In the genomic region with DNA sequence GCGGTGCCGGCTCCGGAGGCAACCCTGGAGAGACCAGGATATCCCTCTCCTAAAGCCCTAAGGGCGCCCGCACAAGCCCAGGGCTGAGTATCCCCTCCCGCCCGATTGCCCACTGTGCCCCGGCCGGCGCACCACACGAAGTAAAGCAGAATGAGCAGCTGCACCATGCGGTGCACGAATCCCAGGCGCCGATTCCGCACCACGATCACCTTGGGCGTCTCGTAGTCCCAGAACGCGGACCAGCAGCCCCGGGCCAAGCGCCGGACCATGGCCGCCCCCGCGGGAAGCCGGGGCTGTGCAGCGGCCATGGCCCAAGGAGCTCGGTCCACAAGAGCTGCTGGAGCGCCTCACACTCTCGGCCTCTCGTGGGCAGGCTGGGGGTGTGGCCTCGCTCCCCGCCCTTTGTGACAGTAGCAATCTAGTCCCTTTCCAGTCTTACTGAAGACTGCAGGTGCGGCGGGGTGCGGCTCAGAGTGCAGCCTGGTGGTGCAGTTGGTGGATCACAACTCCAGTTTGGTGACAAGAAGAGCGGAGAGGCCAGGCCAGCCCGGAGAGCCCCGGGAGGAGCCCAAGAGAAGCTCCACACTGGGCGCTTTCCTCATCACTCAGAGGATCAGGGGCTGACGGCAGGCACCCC, we compare ENCODE assay signal across 10 mouse cellular contexts. TPM values are rescaled to one million over a fixed set of nuclear protein-coding genes. Genes with fewer than 3 reads are reported as not detected.
DNase-seq lines count a peak whose midpoint lies in the region; ATAC-seq and TF ChIP-seq lines count a peak whose summit lies in the region.
"Had no signal": no experiment of that assay in that cellular context is flagged by ENCODE, and none has a peak within 500 bp of the region (broad histone marks: within the 10 kb centered on the region; RNA-seq: fewer than 3 reads in every experiment).

Gene P2rx2, minus strand, starts transcription at position 565 of the 637 bp plus-strand sequence.

- 3% methylated on average over 43 of the region's 43 CpGs for WGBS in heart, adult 2 months
- WGBS in heart, embryonic 12.5 days: 3% methylated on average over 43 of the region's 43 CpGs
- WGBS in kidney, embryonic 14.5 days: 2% methylated on average over 30 of the region's 43 CpGs
- 2% methylated on average over 43 of the region's 43 CpGs for WGBS in lung, embryonic 16.5 days

- H3K27ac ChIP-seq in heart, adult 2 months: no peak within 1 kb of the TSS
- H3K27ac ChIP-seq in heart, embryonic 12.5 days (ENCODE audit: poor library complexity, severe bottlenecking): no peak within 1 kb of the TSS
- no peak within 1 kb of the TSS for H3K27ac ChIP-seq in kidney, embryonic 14.5 days (ENCODE audit: low read depth, low read length)
- peak within 1 kb of the TSS; percentile 82 for H3K27ac ChIP-seq in lung, embryonic 16.5 days (ENCODE audit: low read length)
- H3K27ac ChIP-seq: macrophage had no signal

- H3K36me3 ChIP-seq in heart, adult 2 months (ENCODE audit: control insufficient read depth, insufficient read depth, low read length): no peaks in the 10 kb centered on the region
- H3K36me3 ChIP-seq in heart, embryonic 12.5 days: 0 out of 2 replicates have a peak, but pooled peaks cover 6% of the 10 kb centered on the region
- H3K36me3 ChIP-seq in kidney, embryonic 14.5 days (ENCODE audit: control insufficient read depth, insufficient read depth, low read length): peaks cover 7% of the 10 kb centered on the region; the same call in 1 of the 2 replicates
- no peaks in the 10 kb centered on the region for H3K36me3 ChIP-seq in lung, embryonic 16.5 days (ENCODE audit: control insufficient read depth, insufficient read depth, low read length)

- no peak for TF ChIP-seq EP300 in heart, adult 2 months (IDR thresholded peaks at IDR 0.05; ENCODE audit: insufficient read depth, low read depth, low read length)

- TF ChIP-seq CTCF in heart, adult 2 months (IDR thresholded peaks at IDR 0.05): no peak

- peak within 1 kb of the TSS; percentile 92 for H3K4me2 ChIP-seq in heart, embryonic 12.5 days
- H3K4me2 ChIP-seq in kidney, embryonic 14.5 days (replicated peaks; ENCODE audit: low read depth, low read length): peak within 1 kb of the TSS; percentile 59
- peak within 1 kb of the TSS; percentile 91 for H3K4me2 ChIP-seq in lung, embryonic 16.5 days (ENCODE audit: low read depth, low read length)

- H3K9ac ChIP-seq in heart, adult 2 months (ENCODE audit: low read depth, low read length): 0 out of 2 replicates have a peak within 1 kb of the TSS, but pooled peaks have one; percentile 16
- H3K9ac ChIP-seq in heart, embryonic 12.5 days: peak within 1 kb of the TSS; percentile 63; the same call in 1 of the 2 replicates
- peak within 1 kb of the TSS; percentile 13; the same call in 1 of the 2 replicates for H3K9ac ChIP-seq in kidney, embryonic 14.5 days (ENCODE audit: low read depth, low read length)
- H3K9ac ChIP-seq in lung, embryonic 16.5 days (ENCODE audit: low read length): peak within 1 kb of the TSS; percentile 66

- intact Hi-C loops in heart, adult 2 months (cut with DNase I): no loop called here
- intact Hi-C loops in heart, postnatal 25 days (cut with DNase I): no loop called here

- no peaks in the 10 kb centered on the region for H3K79me2 ChIP-seq in heart, adult 2 months (replicated peaks; ENCODE audit: control insufficient read depth, insufficient read depth, low read length)

- ATAC-seq in heart, embryonic 12.5 days (ENCODE audit: insufficient number of reproducible peaks, low FRiP score): peak; percentile 55
- ATAC-seq in kidney, embryonic 14.5 days (ENCODE audit: low FRiP score, low TSS enrichment): peak; percentile 65
- ATAC-seq in lung, embryonic 16.5 days (ENCODE audit: low read depth): peak; percentile 70

- H3K4me3 ChIP-seq in heart, adult 2 months: peak within 1 kb of the TSS; percentile 38
- peak within 1 kb of the TSS; percentile 49 for H3K4me3 ChIP-seq in heart, embryonic 12.5 days
- H3K4me3 ChIP-seq in kidney, embryonic 14.5 days (ENCODE audit: low read length): peak within 1 kb of the TSS; percentile 39
- H3K4me3 ChIP-seq in lung, embryonic 16.5 days (ENCODE audit: low read length): peak within 1 kb of the TSS; percentile 53

- H3K27me3 ChIP-seq in heart, adult 2 months (ENCODE audit: control insufficient read depth, insufficient read depth, low read length): peaks cover 8% of the 10 kb centered on the region
- H3K27me3 ChIP-seq in heart, embryonic 12.5 days (replicated peaks): peaks cover 60% of the 10 kb centered on the region
- peaks cover 12% of the 10 kb centered on the region for H3K27me3 ChIP-seq in kidney, embryonic 14.5 days (ENCODE audit: control insufficient read depth, insufficient read depth, low read length)
- peaks cover 16% of the 10 kb centered on the region; the same call in 1 of the 2 replicates for H3K27me3 ChIP-seq in lung, embryonic 16.5 days (ENCODE audit: control insufficient read depth, insufficient read depth, low read depth, low read length)

- H3K9me3 ChIP-seq in heart, embryonic 12.5 days (replicated peaks): no peaks in the 10 kb centered on the region
- no peaks in the 10 kb centered on the region for H3K9me3 ChIP-seq in kidney, embryonic 14.5 days (ENCODE audit: control insufficient read depth, low read length)
- H3K9me3 ChIP-seq in lung, embryonic 16.5 days (ENCODE audit: control insufficient read depth, low read length): no peaks in the 10 kb centered on the region

- no peak for TF ChIP-seq POLR2A in heart, adult 2 months (IDR thresholded peaks at IDR 0.05; ENCODE audit: insufficient read depth, low read depth, low read length)

- no peaks in the 10 kb centered on the region for H3K4me1 ChIP-seq in heart, adult 2 months (ENCODE audit: control insufficient read depth, insufficient read depth, low read length)
- H3K4me1 ChIP-seq in heart, embryonic 12.5 days (replicated peaks): peaks cover 16% of the 10 kb centered on the region
- H3K4me1 ChIP-seq in kidney, embryonic 14.5 days (ENCODE audit: control insufficient read depth, insufficient read depth, low read length): 0 out of 2 replicates have a peak, but pooled peaks cover 4% of the 10 kb centered on the region
- H3K4me1 ChIP-seq in lung, embryonic 16.5 days (replicated peaks; ENCODE audit: control insufficient read depth, insufficient read depth, low read length): peaks cover 11% of the 10 kb centered on the region

- peak; percentile 14 to 35 for DNase-seq in heart, adult 2 months
- no peak for DNase-seq in heart, postnatal 25 days (ENCODE audit: low spot score)
- DNase-seq in cerebellum, postnatal 25 days: peak; percentile 53 to 66
- peak; percentile 69 for DNase-seq in retina, postnatal 1 day
- DNase-seq in layer of hippocampus, adult 9-10 months (ENCODE audit: low spot score): no peak

RNA-seq across cellular contexts. Expression of gene P2rx2, which starts in this region (rescaled TPM):
- not detected for total RNA-seq in heart, adult 2 months (2021)
- polyA plus RNA-seq in heart, adult 2 months (2012; rRNA removed): 0.12 TPM in 1 of 2 replicates, not detected in the other
- total RNA-seq in heart, postnatal 25 days (2021): not detected
- 0.22 TPM in 1 of 2 replicates, not detected in the other for polyA plus RNA-seq in heart, embryonic 12.5 days (2016; fragmentation: Nextera tagmentation; extraction: Ambion mirVana)
- 0.89 and 0.95 TPM in 2 replicates for polyA plus RNA-seq in kidney, embryonic 14.5 days (2014; fragmentation: Nextera tagmentation; extraction: Ambion mirVana)
- polyA plus RNA-seq in lung, embryonic 16.5 days (2015; fragmentation: Nextera tagmentation; extraction: Ambion mirVana): 15.5 and 17.2 TPM in 2 replicates
- total RNA-seq: G1E had no signal
- polyA plus RNA-seq: G1E, macrophage had no signal

Comparison
In these comparisons a context has a peak if more than half of its experiments do, and no peak if none do; other contexts are left out.
1. Peak in DNase-seq, H3K4me3 ChIP-seq and H3K9ac ChIP-seq in heart, adult 2 months; RNA of the gene not detected or under 1 TPM.
2. Peak in ATAC-seq, H3K4me3 ChIP-seq, H3K9ac ChIP-seq and H3K4me2 ChIP-seq in heart, embryonic 12.5 days; RNA of the gene not detected or under 1 TPM.
3. Peak in ATAC-seq, H3K4me3 ChIP-seq, H3K9ac ChIP-seq and H3K4me2 ChIP-seq in kidney, embryonic 14.5 days; RNA of the gene not detected or under 1 TPM.
4. DNase-seq: peak in cerebellum, postnatal 25 days (2 of 2) and retina, postnatal 1 day (single experiment); none in heart, postnatal 25 days (single experiment) and layer of hippocampus, adult 9-10 months (single experiment).
5. H3K9ac ChIP-seq: peak in every context shown above with its lines; median percentile 66 in lung, embryonic 16.5 days; 63 in heart, embryonic 12.5 days; 16 in heart, adult 2 months; 13 in kidney, embryonic 14.5 days.
6. Peak in every context shown above with its lines, with median percentiles within 50 percentile points of each other: H3K4me3 ChIP-seq, ATAC-seq and H3K4me2 ChIP-seq.